Mouse (Mus musculus): Measurements from ENCODE around the gene Ctbp2. TPM values are rescaled to one million over a fixed set of nuclear protein-coding genes. Genes with fewer than 3 reads are reported as not detected.
A peak's percentile ranks its signal among the peaks of the same experiment; 100 is the strongest.

Ctbp2 gene
- polyA plus RNA-seq, 2 experiments = 59.2 to 77.7 TPM

DNA sequence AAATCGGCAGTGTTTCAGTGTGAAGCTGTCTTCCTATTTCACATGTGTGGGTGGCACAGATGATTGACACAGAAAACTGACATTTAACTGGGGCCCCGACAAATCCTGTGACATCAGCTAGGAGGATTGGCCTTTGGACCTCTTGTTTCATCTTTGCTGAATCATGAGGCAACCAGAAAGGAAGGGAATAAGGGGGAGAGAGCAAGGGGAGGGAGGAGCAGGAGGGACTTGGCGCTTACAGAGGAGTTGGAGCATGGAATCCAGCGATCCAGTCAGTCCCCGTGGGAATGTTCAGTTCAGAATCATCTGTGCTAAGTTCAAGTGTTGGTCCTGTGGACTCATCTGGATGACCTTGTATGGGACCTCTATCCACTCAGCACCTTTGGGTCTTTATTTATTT, 38.9 kb upstream of the Ctbp2 start:
- H3K27ac ChIP-seq (replicated peaks; ENCODE audit: low read depth, low read length) = no peak overlapping the region
- H3K9ac ChIP-seq (ENCODE audit: low read depth, low read length, severe bottlenecking) = no peak overlapping the region
- H3K4me1 ChIP-seq (ENCODE audit: control insufficient read depth, insufficient read depth, low read length) = 0 out of 2 replicates have a peak, but pooled peaks cover 6% of the 10 kb centered on the region
- H3K4me2 ChIP-seq (replicated peaks; ENCODE audit: low read depth, low read length, severe bottlenecking) = no peak overlapping the region
- H3K9me3 ChIP-seq (ENCODE audit: control insufficient read depth, low read length) = no peaks in the 10 kb centered on the region
- TF ChIP-seq POLR2A (IDR thresholded peaks at IDR 0.05; ENCODE audit: borderline replicate concordance, extremely low read depth, insufficient read depth, insufficient read length) = no peak
- whole genome bisulfite sequencing = 68% methylated on average over 5 of the region's 5 CpGs
- H3K4me3 ChIP-seq (replicated peaks; ENCODE audit: low read length) = no peak overlapping the region
- DNase-seq (ENCODE audit: low spot score) = peak; percentile 18
- ATAC-seq (ENCODE audit: low FRiP score, low read depth) = no peak
- no peaks in the 10 kb centered on the region for H3K36me3 ChIP-seq (ENCODE audit: control insufficient read depth, insufficient read depth, low read length)
- H3K27me3 ChIP-seq (ENCODE audit: control insufficient read depth, insufficient read depth, low read length) = no peaks in the 10 kb centered on the region

DNA sequence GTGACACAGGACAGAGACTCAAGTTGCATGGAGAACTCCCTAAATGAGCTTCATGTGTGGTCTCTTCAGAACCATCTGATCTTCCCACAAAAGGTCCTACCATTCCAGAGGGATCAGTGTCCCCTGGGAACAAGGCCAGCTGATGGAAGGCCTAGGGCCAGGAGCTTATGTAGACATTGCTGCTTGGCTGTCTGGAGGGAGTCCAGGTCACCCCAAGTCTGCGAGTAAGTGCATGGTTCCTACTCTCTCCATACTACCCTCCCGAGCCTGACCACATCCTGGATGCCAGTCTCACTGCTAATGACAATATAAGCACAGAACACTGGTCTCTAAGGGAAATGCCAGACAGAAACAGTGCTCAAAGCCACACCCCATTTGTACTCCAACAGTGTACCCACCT, 38.0 kb upstream of the Ctbp2 start:
- no peaks in the 10 kb centered on the region for H3K36me3 ChIP-seq (ENCODE audit: control insufficient read depth, insufficient read depth, low read length)
- H3K4me1 ChIP-seq (ENCODE audit: control insufficient read depth, insufficient read depth, low read length) = 0 out of 2 replicates have a peak, but pooled peaks cover 6% of the 10 kb centered on the region
- H3K4me2 ChIP-seq (replicated peaks; ENCODE audit: low read depth, low read length, severe bottlenecking) = no peak overlapping the region
- no peak overlapping the region for H3K4me3 ChIP-seq (replicated peaks; ENCODE audit: low read length)
- no peaks in the 10 kb centered on the region for H3K9me3 ChIP-seq (ENCODE audit: control insufficient read depth, low read length)
- no peak for TF ChIP-seq POLR2A (IDR thresholded peaks at IDR 0.05; ENCODE audit: borderline replicate concordance, extremely low read depth, insufficient read depth, insufficient read length)
- H3K27ac ChIP-seq (replicated peaks; ENCODE audit: low read depth, low read length) = no peak overlapping the region
- H3K27me3 ChIP-seq (ENCODE audit: control insufficient read depth, insufficient read depth, low read length) = no peaks in the 10 kb centered on the region
- ATAC-seq (ENCODE audit: low FRiP score, low read depth) (no peak), DNase-seq (ENCODE audit: low spot score) (no peak)
- H3K9ac ChIP-seq (ENCODE audit: low read depth, low read length, severe bottlenecking) = no peak overlapping the region
- WGBS = 45% methylated on average over 2 of the region's 2 CpGs

DNA sequence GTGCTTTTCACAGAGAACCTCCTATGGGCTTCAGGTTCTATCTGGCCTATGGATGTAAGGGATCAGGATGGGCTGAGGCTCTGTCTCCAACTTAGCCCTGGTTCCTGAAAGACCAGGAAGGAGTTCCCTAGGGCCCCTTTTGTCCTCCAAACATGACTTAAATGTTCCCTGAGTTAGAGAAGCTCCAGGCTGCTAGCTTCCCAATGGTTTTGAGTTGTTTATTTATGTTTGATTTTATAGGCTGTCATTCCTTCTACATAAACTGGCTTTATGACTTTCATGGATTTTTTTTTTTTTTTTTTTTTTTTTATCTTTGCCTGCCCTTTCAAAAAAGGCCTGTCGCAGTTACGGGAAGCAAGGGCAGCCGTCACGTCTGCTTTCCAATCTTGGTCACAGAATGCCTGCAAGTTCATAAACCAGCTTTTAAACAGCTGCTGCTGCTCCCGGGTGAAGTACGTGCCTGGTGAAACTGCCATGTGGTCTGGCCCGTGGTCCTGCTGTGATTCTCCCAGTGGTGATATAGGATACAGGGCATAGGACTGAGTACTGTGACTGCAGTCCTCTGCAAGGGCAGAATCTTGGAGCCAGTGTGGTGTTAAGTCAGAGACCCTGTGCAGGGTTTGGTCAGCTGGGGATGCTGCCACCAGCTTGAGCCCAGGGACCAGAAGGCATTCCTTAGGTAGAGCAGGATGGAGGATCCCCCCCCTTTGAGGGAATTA, 37.4 kb upstream of the Ctbp2 start:
- Histone ChIP-seq H3K27ac (replicated peaks; ENCODE audit: low read depth, low read length) (no peak overlapping the region), H3K36me3 (ENCODE audit: control insufficient read depth, insufficient read depth, low read length) (no peaks in the 10 kb centered on the region), H3K9ac (ENCODE audit: low read depth, low read length, severe bottlenecking) (no peak overlapping the region), H3K4me2 (replicated peaks; ENCODE audit: low read depth, low read length, severe bottlenecking) (no peak overlapping the region), H3K9me3 (ENCODE audit: control insufficient read depth, low read length) (no peaks in the 10 kb centered on the region), H3K4me1 (ENCODE audit: control insufficient read depth, insufficient read depth, low read length) (0 out of 2 replicates have a peak, but pooled peaks cover 6% of the 10 kb centered on the region), H3K4me3 (replicated peaks; ENCODE audit: low read length) (no peak overlapping the region), H3K27me3 (ENCODE audit: control insufficient read depth, insufficient read depth, low read length) (no peaks in the 10 kb centered on the region)
- peak; percentile 83 for ATAC-seq (ENCODE audit: low FRiP score, low read depth)
- TF ChIP-seq POLR2A (IDR thresholded peaks at IDR 0.05; ENCODE audit: borderline replicate concordance, extremely low read depth, insufficient read depth, insufficient read length) = no peak
- 14% methylated on average over 7 of the region's 7 CpGs for WGBS
- peak; percentile 33 for DNase-seq (ENCODE audit: low spot score)

DNA sequence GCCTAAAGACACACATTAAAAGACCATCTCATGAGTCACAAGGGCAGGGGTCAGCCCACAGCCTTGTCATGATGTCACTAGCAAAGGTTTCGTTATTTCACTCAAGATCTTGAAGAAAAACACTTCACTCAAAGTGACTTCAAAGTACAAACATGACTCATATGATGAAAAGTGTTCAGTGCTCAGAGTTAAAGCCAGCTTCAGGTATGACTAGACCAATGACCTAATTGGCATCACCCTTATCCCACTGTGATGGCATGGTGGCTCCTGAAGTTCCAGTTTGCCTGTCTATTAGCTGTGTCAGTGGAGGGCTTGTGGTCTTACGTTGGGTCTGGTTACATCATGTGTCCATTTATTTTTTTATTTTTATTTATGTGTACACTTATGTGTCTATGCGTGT, 35.4 kb upstream of the Ctbp2 start:
- no peak for TF ChIP-seq POLR2A (IDR thresholded peaks at IDR 0.05; ENCODE audit: borderline replicate concordance, extremely low read depth, insufficient read depth, insufficient read length)
- H3K36me3 ChIP-seq (ENCODE audit: control insufficient read depth, insufficient read depth, low read length) = no peaks in the 10 kb centered on the region
- H3K9ac ChIP-seq (ENCODE audit: low read depth, low read length, severe bottlenecking) = no peak overlapping the region
- ATAC-seq (ENCODE audit: low FRiP score, low read depth) = no peak
- no peaks in the 10 kb centered on the region for H3K9me3 ChIP-seq (ENCODE audit: control insufficient read depth, low read length)
- H3K27ac ChIP-seq (replicated peaks; ENCODE audit: low read depth, low read length) = no peak overlapping the region
- H3K4me2 ChIP-seq (replicated peaks; ENCODE audit: low read depth, low read length, severe bottlenecking) = no peak overlapping the region
- 86% methylated on average over 3 of the region's 3 CpGs for WGBS
- 0 out of 2 replicates have a peak, but pooled peaks cover 9% of the 10 kb centered on the region for H3K4me1 ChIP-seq (ENCODE audit: control insufficient read depth, insufficient read depth, low read length)
- DNase-seq (ENCODE audit: low spot score) = no peak
- no peak overlapping the region for H3K4me3 ChIP-seq (replicated peaks; ENCODE audit: low read length)
- no peaks in the 10 kb centered on the region for H3K27me3 ChIP-seq (ENCODE audit: control insufficient read depth, insufficient read depth, low read length)

DNA sequence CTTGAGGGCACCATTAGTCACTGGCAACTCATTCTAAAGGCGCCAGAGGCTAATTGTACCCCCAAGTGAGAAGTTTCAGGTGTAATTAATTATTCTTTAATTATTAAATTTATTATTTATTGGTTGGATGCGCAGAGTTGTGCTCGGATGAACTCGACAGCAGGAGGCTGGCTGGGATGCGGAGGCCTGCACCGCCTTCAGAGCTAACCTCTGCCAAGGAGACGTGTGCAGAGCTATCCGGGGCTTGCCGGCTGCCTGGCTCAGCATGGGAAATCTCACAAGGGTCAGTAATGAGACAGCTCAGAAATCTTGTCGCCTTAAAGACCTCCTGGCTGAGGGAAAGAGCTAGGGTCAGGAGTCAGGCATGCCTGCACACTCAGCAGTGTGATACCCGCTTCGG, 31.5 kb upstream of the Ctbp2 start:
- 58% methylated on average over 12 of the region's 12 CpGs for WGBS

More for the DNA sequence above, 31.5 kb upstream of the Ctbp2 start:
- ATAC-seq (ENCODE audit: low FRiP score, low read depth) = no peak
- no peaks in the 10 kb centered on the region for H3K9me3 ChIP-seq (ENCODE audit: control insufficient read depth, low read length)
- no peak for DNase-seq (ENCODE audit: low spot score)
- TF ChIP-seq POLR2A (IDR thresholded peaks at IDR 0.05; ENCODE audit: borderline replicate concordance, extremely low read depth, insufficient read depth, insufficient read length) = no peak
- no peaks in the 10 kb centered on the region for H3K27me3 ChIP-seq (ENCODE audit: control insufficient read depth, insufficient read depth, low read length)
- no peak overlapping the region for H3K27ac ChIP-seq (replicated peaks; ENCODE audit: low read depth, low read length)
- no peaks in the 10 kb centered on the region for H3K36me3 ChIP-seq (ENCODE audit: control insufficient read depth, insufficient read depth, low read length)
- no peak overlapping the region for H3K9ac ChIP-seq (ENCODE audit: low read depth, low read length, severe bottlenecking)
- H3K4me3 ChIP-seq (replicated peaks; ENCODE audit: low read length) = no peak overlapping the region
- H3K4me2 ChIP-seq (replicated peaks; ENCODE audit: low read depth, low read length, severe bottlenecking) = no peak overlapping the region
- H3K4me1 ChIP-seq (ENCODE audit: control insufficient read depth, insufficient read depth, low read length) = 0 out of 2 replicates have a peak, but pooled peaks cover 3% of the 10 kb centered on the region

All from limb, embryonic 14.5 days (tissue).